Mouse (Mus musculus): ENCODE results near the gene Hoxd8. TPM values are rescaled to one million over a fixed set of nuclear protein-coding genes. Genes with fewer than 3 reads are reported as not detected.

Hoxd8 gene
- polyA plus RNA-seq, 1 experiment from 2014 or later = 1.3 TPM

DNA sequence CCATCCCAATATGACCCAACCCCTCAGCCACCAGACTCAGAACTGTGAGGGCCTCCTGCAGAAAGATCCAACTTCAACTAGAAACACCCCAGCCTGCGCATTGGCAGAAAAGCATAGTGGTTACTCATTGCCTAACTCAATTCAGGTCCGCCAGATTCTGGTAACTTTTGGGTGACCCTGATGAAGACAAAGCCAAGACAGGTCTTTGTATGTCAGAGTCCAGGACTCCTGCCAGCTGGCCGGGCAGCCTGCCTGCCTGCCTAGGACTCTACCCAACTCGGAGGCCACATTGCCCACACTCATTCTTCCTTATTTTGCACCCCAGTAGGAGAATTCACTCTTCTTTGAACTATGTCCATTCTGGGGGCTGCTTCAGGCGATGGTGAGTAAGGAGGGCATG lies 22.1 kb downstream of the Hoxd8 start, which contains the start of gene Gm28230:
Gene Gm28230, plus strand, starts transcription at position 178 of the 400 bp plus-strand sequence.
- TF ChIP-seq EP300 (optimal IDR thresholded peaks at IDR 0.05) (no peak), CTCF (IDR thresholded peaks at IDR 0.05; ENCODE audit: low read depth) (no peak)
- ATAC-seq (ENCODE audit: low FRiP score, low TSS enrichment) (no peak), DNase-seq (ENCODE audit: low spot score) (no peak)
- WGBS = 30% methylated on average over 5 of the region's 5 CpGs
- no peak within 1 kb of the TSS for H3K27ac ChIP-seq (replicated peaks)
- H3K36me3 ChIP-seq (ENCODE audit: control insufficient read depth, insufficient read depth, low read length) = no peaks in the 10 kb centered on the region
- H3K27me3 ChIP-seq (ENCODE audit: control insufficient read depth, insufficient read depth, low read length) = peaks cover 35% of the 10 kb centered on the region
- H3K9me3 ChIP-seq (ENCODE audit: control insufficient read depth, low read length) = no peaks in the 10 kb centered on the region
- H3K4me3 ChIP-seq (ENCODE audit: low read depth, low read length) = peak within 1 kb of the TSS; percentile 12
- no peaks in the 10 kb centered on the region for H3K4me1 ChIP-seq (replicated peaks; ENCODE audit: control insufficient read depth, insufficient read depth)
- H3K4me2 ChIP-seq (replicated peaks; ENCODE audit: low read depth) = peak within 1 kb of the TSS; percentile 23; the same call in 1 of the 2 replicates
- H3K9ac ChIP-seq (ENCODE audit: low read length) = no peak within 1 kb of the TSS

GRCm38 (mm10) chr2:74726973-74727639 lies 22.7 kb downstream of the Hoxd8 start:
- no peak overlapping the region for H3K9ac ChIP-seq (ENCODE audit: low read length)
- peaks cover 31% of the 10 kb centered on the region for H3K27me3 ChIP-seq (ENCODE audit: control insufficient read depth, insufficient read depth, low read length)

GRCm38 (mm10) chr2:74727640-74728302 lies 23.4 kb downstream of the Hoxd8 start:
- Histone ChIP-seq H3K27me3 (ENCODE audit: control insufficient read depth, insufficient read depth, low read length) (peaks cover 32% of the 10 kb centered on the region), H3K4me1 (replicated peaks; ENCODE audit: control insufficient read depth, insufficient read depth) (no peaks in the 10 kb centered on the region), H3K9me3 (ENCODE audit: control insufficient read depth, low read length) (no peaks in the 10 kb centered on the region), H3K4me3 (ENCODE audit: low read depth, low read length) (peak overlapping the region; percentile 12), H3K27ac (replicated peaks) (no peak overlapping the region), H3K9ac (ENCODE audit: low read length) (no peak overlapping the region), H3K4me2 (replicated peaks; ENCODE audit: low read depth) (0 out of 2 replicates have a peak overlapping the region, but pooled peaks have one; percentile 23), H3K36me3 (ENCODE audit: control insufficient read depth, insufficient read depth, low read length) (no peaks in the 10 kb centered on the region)
- ATAC-seq (ENCODE audit: low FRiP score, low TSS enrichment) = 0 out of 2 replicates have a peak, but pooled peaks have one; percentile 12
- TF ChIP-seq CTCF (IDR thresholded peaks at IDR 0.05; ENCODE audit: low read depth) (no peak), EP300 (optimal IDR thresholded peaks at IDR 0.05) (no peak)
- 12% methylated on average over 25 of the region's 25 CpGs for WGBS
- DNase-seq (ENCODE audit: low spot score) = no peak

More at GRCm38 (mm10) chr2:74726973-74727639, 22.7 kb downstream of the Hoxd8 start:
- no peak overlapping the region for H3K27ac ChIP-seq (replicated peaks)
- H3K9me3 ChIP-seq (ENCODE audit: control insufficient read depth, low read length) = no peaks in the 10 kb centered on the region
- peak overlapping the region; percentile 12 for H3K4me3 ChIP-seq (ENCODE audit: low read depth, low read length)
- 12% methylated on average over 37 of the region's 43 CpGs for WGBS
- H3K4me2 ChIP-seq (replicated peaks; ENCODE audit: low read depth) = peak overlapping the region; percentile 23; the same call in 1 of the 2 replicates
- no peak for TF ChIP-seq EP300 (optimal IDR thresholded peaks at IDR 0.05)
- no peak for TF ChIP-seq CTCF (IDR thresholded peaks at IDR 0.05; ENCODE audit: low read depth)
- DNase-seq (ENCODE audit: low spot score) (no peak), ATAC-seq (ENCODE audit: low FRiP score, low TSS enrichment) (0 out of 2 replicates have a peak, but pooled peaks have one; percentile 15)
- H3K4me1 ChIP-seq (replicated peaks; ENCODE audit: control insufficient read depth, insufficient read depth) = no peaks in the 10 kb centered on the region
- H3K36me3 ChIP-seq (ENCODE audit: control insufficient read depth, insufficient read depth, low read length) = no peaks in the 10 kb centered on the region

DNA sequence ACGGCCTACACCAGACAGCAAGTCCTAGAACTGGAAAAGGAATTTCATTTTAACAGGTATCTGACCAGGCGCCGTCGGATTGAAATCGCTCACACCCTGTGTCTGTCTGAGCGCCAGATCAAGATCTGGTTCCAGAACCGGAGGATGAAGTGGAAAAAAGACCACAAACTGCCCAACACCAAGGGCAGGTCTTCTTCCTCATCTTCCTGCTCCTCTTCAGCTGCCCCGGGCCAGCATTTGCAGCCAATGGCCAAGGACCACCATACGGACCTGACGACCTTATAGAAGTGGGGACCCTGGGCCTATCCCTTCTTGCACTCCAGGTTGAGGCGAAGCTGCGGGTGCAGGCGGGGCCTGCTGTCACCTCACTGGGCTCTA lies 23.9 kb downstream of the Hoxd8 start:
- Histone ChIP-seq H3K4me3 (ENCODE audit: low read depth, low read length) (no peak overlapping the region), H3K36me3 (ENCODE audit: control insufficient read depth, insufficient read depth, low read length) (no peaks in the 10 kb centered on the region), H3K9me3 (ENCODE audit: control insufficient read depth, low read length) (no peaks in the 10 kb centered on the region), H3K27ac (replicated peaks) (no peak overlapping the region), H3K4me1 (replicated peaks; ENCODE audit: control insufficient read depth, insufficient read depth) (no peaks in the 10 kb centered on the region), H3K9ac (ENCODE audit: low read length) (no peak overlapping the region), H3K27me3 (ENCODE audit: control insufficient read depth, insufficient read depth, low read length) (peaks cover 32% of the 10 kb centered on the region), H3K4me2 (replicated peaks; ENCODE audit: low read depth) (no peak overlapping the region)
- no peak for TF ChIP-seq CTCF (IDR thresholded peaks at IDR 0.05; ENCODE audit: low read depth)
- no peak for TF ChIP-seq EP300 (optimal IDR thresholded peaks at IDR 0.05)
- no peak for ATAC-seq (ENCODE audit: low FRiP score, low TSS enrichment)
- DNase-seq (ENCODE audit: low spot score) = no peak
- 34% methylated on average over 13 of the region's 13 CpGs for WGBS

- Histone ChIP-seq H3K27ac (replicated peaks) (no peak overlapping the region), H3K4me2 (replicated peaks; ENCODE audit: low read depth) (no peak overlapping the region), H3K9ac (ENCODE audit: low read length) (no peak overlapping the region), H3K36me3 (ENCODE audit: control insufficient read depth, insufficient read depth, low read length) (no peaks in the 10 kb centered on the region), H3K4me3 (ENCODE audit: low read depth, low read length) (no peak overlapping the region), H3K4me1 (replicated peaks; ENCODE audit: control insufficient read depth, insufficient read depth) (no peaks in the 10 kb centered on the region), H3K27me3 (ENCODE audit: control insufficient read depth, insufficient read depth, low read length) (peaks cover 27% of the 10 kb centered on the region), H3K9me3 (ENCODE audit: control insufficient read depth, low read length) (no peaks in the 10 kb centered on the region)
- 27% methylated on average over 8 of the region's 8 CpGs for WGBS
- TF ChIP-seq CTCF (IDR thresholded peaks at IDR 0.05; ENCODE audit: low read depth) (no peak), EP300 (optimal IDR thresholded peaks at IDR 0.05) (no peak)
- DNase-seq (ENCODE audit: low spot score) (no peak), ATAC-seq (ENCODE audit: low FRiP score, low TSS enrichment) (no peak)
Observed at GRCm38 (mm10) chr2:74730331-74730730, 25.9 kb downstream of the Hoxd8 start.

DNA sequence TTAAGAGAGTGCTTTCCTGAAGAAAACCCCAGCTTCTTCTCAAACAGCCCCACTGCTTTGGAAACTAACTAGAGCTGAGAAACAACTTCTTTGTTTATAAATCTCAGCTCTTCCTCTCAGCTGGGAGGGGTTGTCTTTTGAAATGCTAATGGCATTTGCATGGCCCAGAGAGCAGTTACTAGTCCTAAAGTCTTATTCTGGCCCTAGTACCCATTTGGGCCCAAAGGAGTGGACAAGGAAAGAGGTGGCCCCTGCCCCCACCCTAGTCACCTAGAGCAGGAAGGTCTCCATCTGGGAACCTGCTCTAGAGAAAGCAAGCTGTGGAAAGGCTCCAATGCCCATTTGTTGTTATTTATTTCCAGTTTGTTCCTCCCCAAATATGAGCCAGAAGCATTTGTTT lies 26.6 kb downstream of the Hoxd8 start:
- DNase-seq (ENCODE audit: low spot score) = no peak
- no peak overlapping the region for H3K4me2 ChIP-seq (replicated peaks; ENCODE audit: low read depth)
- no peaks in the 10 kb centered on the region for H3K36me3 ChIP-seq (ENCODE audit: control insufficient read depth, insufficient read depth, low read length)
- H3K4me1 ChIP-seq (replicated peaks; ENCODE audit: control insufficient read depth, insufficient read depth) = no peaks in the 10 kb centered on the region
- H3K9me3 ChIP-seq (ENCODE audit: control insufficient read depth, low read length) = no peaks in the 10 kb centered on the region
- H3K27ac ChIP-seq (replicated peaks) = no peak overlapping the region
- TF ChIP-seq CTCF (IDR thresholded peaks at IDR 0.05; ENCODE audit: low read depth) = no peak
- no peak for TF ChIP-seq EP300 (optimal IDR thresholded peaks at IDR 0.05)
- no peak overlapping the region for H3K9ac ChIP-seq (ENCODE audit: low read length)
- no peak overlapping the region for H3K4me3 ChIP-seq (ENCODE audit: low read depth, low read length)
- H3K27me3 ChIP-seq (ENCODE audit: control insufficient read depth, insufficient read depth, low read length) = peaks cover 28% of the 10 kb centered on the region
- no peak for ATAC-seq (ENCODE audit: low FRiP score, low TSS enrichment)

Measured in stomach, postnatal 0 days (tissue).